Mouse (Mus musculus) limb, embryonic 10.5 days (tissue): ENCODE measurements at regions not wholly inside any gene's neighbourhood (a gene's known extent, or its start where the extent isn't known, plus 50 kb on each side); places are given as distances from the start of the nearest gene placed in this dataset.
A peak's percentile ranks its signal among the peaks of the same experiment; 100 is the strongest.

Experiments
- DNase-seq: peaks from one replicate; pipeline ENCODE4 v3.0.0-alpha.2; 2017; ENCODE audit warnings: low spot score
- H3K27ac ChIP-seq: fragments of 300-500 bp; sonication (generic); 2 replicates; pipeline ENCODE4 v1.5.1; 2016; ENCODE audit warnings: mild to moderate bottlenecking
- H3K27me3 ChIP-seq: fragments of 300-500 bp; sonication (generic); 2 replicates; pipeline ENCODE4 v1.6.1; 2016; ENCODE audit warnings: low read depth, mild to moderate bottlenecking; ENCODE audit not compliant: poor library complexity, severe bottlenecking
- H3K36me3 ChIP-seq: fragments of 300-500 bp; sonication (generic); 2 replicates; pipeline ENCODE4 v1.6.1; 2016; ENCODE audit warnings: mild to moderate bottlenecking, moderate library complexity
- H3K4me1 ChIP-seq: fragments of 300-500 bp; sonication (generic); 2 replicates; pipeline ENCODE4 v1.6.1; 2016
- H3K4me3 ChIP-seq: fragments of 300-500 bp; sonication (generic); 2 replicates; pipeline ENCODE4 v1.5.1; 2016; ENCODE audit warnings: mild to moderate bottlenecking, moderate library complexity
- H3K9me3 ChIP-seq: fragments of 300-500 bp; sonication (generic); replicated peaks from 2 replicates; pipeline ENCODE4 v1.6.1; 2016; ENCODE audit warnings: mild to moderate bottlenecking
- WGBS: fragments of 180-500 bp; shearing (Covaris S2); methylation state at CpG from one replicate; pipeline ENCODE4 v1.1.7; 2016; 5-methylcytosine and 5-hydroxymethylcytosine counted together

GRCm38 (mm10) chr2:160456681-160457080, 89.8 kb upstream of the Mafb start:
- Histone ChIP-seq H3K4me1 (peaks cover 8% of the 10 kb centered on the region), H3K9me3 (no peaks in the 10 kb centered on the region), H3K27me3 (peaks cover 4% of the 10 kb centered on the region; the same call in 1 of the 2 replicates), H3K36me3 (no peaks in the 10 kb centered on the region), H3K4me3 (no peak overlapping the region), H3K27ac (no peak overlapping the region)
- no peak for DNase-seq
- 87% methylated on average over 8 of the region's 8 CpGs for WGBS

- no peak overlapping the region for H3K27ac ChIP-seq
- WGBS = 85% methylated on average over 4 of the region's 4 CpGs
Measured at GRCm38 (mm10) chr2:160471561-160471960, 104.7 kb upstream of the Mafb start.

GRCm38 (mm10) chr2:160476181-160476580, 109.3 kb upstream of the Mafb start:
- Histone ChIP-seq H3K4me3 (no peak overlapping the region), H3K4me1 (peaks cover 37% of the 10 kb centered on the region), H3K9me3 (no peaks in the 10 kb centered on the region), H3K36me3 (no peaks in the 10 kb centered on the region), H3K27ac (no peak overlapping the region), H3K27me3 (0 out of 2 replicates have a peak, but pooled peaks cover 11% of the 10 kb centered on the region)
- DNase-seq = no peak
- 91% methylated on average over 3 of the region's 3 CpGs for WGBS

More at GRCm38 (mm10) chr2:160471561-160471960, 104.7 kb upstream of the Mafb start:
- Histone ChIP-seq H3K27me3 (peaks cover 16% of the 10 kb centered on the region; the same call in 1 of the 2 replicates), H3K9me3 (no peaks in the 10 kb centered on the region), H3K36me3 (no peaks in the 10 kb centered on the region), H3K4me1 (peaks cover 13% of the 10 kb centered on the region), H3K4me3 (no peak overlapping the region)
- DNase-seq = no peak

- H3K27ac ChIP-seq = peak overlapping the region; percentile 37; the same call in 1 of the 2 replicates
- WGBS = 44% methylated on average over 7 of the region's 7 CpGs
- peak; percentile 43 for DNase-seq
- no peaks in the 10 kb centered on the region for H3K9me3 ChIP-seq
- H3K4me1 ChIP-seq = peaks cover 27% of the 10 kb centered on the region
- H3K36me3 ChIP-seq = no peaks in the 10 kb centered on the region
- H3K4me3 ChIP-seq = no peak overlapping the region
- 0 out of 2 replicates have a peak, but pooled peaks cover 2% of the 10 kb centered on the region for H3K27me3 ChIP-seq
Measured at GRCm38 (mm10) chr2:160479240-160479639, 112.4 kb upstream of the Mafb start.

GRCm38 (mm10) chr2:160485097-160485496, 118.2 kb upstream of the Mafb start:
- no peaks in the 10 kb centered on the region for H3K36me3 ChIP-seq
- H3K27ac ChIP-seq = no peak overlapping the region
- no peak for DNase-seq
- 92% methylated on average over 5 of the region's 5 CpGs for WGBS
- no peaks in the 10 kb centered on the region for H3K9me3 ChIP-seq
- H3K27me3 ChIP-seq = peaks cover 3% of the 10 kb centered on the region; the same call in 1 of the 2 replicates
- H3K4me1 ChIP-seq = no peaks in the 10 kb centered on the region
- H3K4me3 ChIP-seq = no peak overlapping the region

GRCm38 (mm10) chr2:160485515-160485914, 118.7 kb upstream of the Mafb start:
- Histone ChIP-seq H3K27me3 (peaks cover 3% of the 10 kb centered on the region; the same call in 1 of the 2 replicates), H3K36me3 (no peaks in the 10 kb centered on the region), H3K4me3 (no peak overlapping the region), H3K9me3 (no peaks in the 10 kb centered on the region), H3K27ac (no peak overlapping the region), H3K4me1 (no peaks in the 10 kb centered on the region)
- WGBS = 78% methylated on average over 5 of the region's 5 CpGs
- no peak for DNase-seq

GRCm38 (mm10) chr2:160499726-160500125, 132.9 kb upstream of the Mafb start:
- 20% methylated on average over 1 of the region's 1 CpGs for WGBS

GRCm38 (mm10) chr2:160502901-160503300, 136.0 kb upstream of the Mafb start:
- H3K27me3 ChIP-seq = peaks cover 41% of the 10 kb centered on the region
- H3K9me3 ChIP-seq = no peaks in the 10 kb centered on the region
- H3K4me3 ChIP-seq = no peak overlapping the region
- peaks cover 30% of the 10 kb centered on the region for H3K4me1 ChIP-seq
- H3K27ac ChIP-seq = no peak overlapping the region
- H3K36me3 ChIP-seq = no peaks in the 10 kb centered on the region
- 79% methylated on average over 2 of the region's 2 CpGs for WGBS
- DNase-seq = no peak

More at GRCm38 (mm10) chr2:160499726-160500125, 132.9 kb upstream of the Mafb start:
- no peak for DNase-seq
- Histone ChIP-seq H3K27me3 (peaks cover 27% of the 10 kb centered on the region), H3K36me3 (no peaks in the 10 kb centered on the region), H3K4me3 (no peak overlapping the region), H3K27ac (no peak overlapping the region), H3K9me3 (no peaks in the 10 kb centered on the region), H3K4me1 (peaks cover 26% of the 10 kb centered on the region)

GRCm38 (mm10) chr2:160503597-160504393, 136.9 kb upstream of the Mafb start:
- H3K27me3 ChIP-seq = peaks cover 41% of the 10 kb centered on the region
- no peak for DNase-seq
- WGBS = 59% methylated on average over 16 of the region's 16 CpGs
- H3K4me3 ChIP-seq = no peak overlapping the region
- peaks cover 34% of the 10 kb centered on the region for H3K4me1 ChIP-seq
- no peaks in the 10 kb centered on the region for H3K9me3 ChIP-seq
- no peak overlapping the region for H3K27ac ChIP-seq
- no peaks in the 10 kb centered on the region for H3K36me3 ChIP-seq

- peaks cover 41% of the 10 kb centered on the region for H3K27me3 ChIP-seq
- no peak overlapping the region for H3K4me3 ChIP-seq
- DNase-seq = no peak
- H3K27ac ChIP-seq = no peak overlapping the region
- H3K36me3 ChIP-seq = no peaks in the 10 kb centered on the region
- H3K9me3 ChIP-seq = no peaks in the 10 kb centered on the region
- peaks cover 29% of the 10 kb centered on the region for H3K4me1 ChIP-seq
- WGBS = 82% methylated on average over 4 of the region's 4 CpGs
Measured at GRCm38 (mm10) chr2:160504394-160504657, 137.5 kb upstream of the Mafb start.

GRCm38 (mm10) chr2:160507371-160507770, 138.3 kb upstream of the Top1 start:
- 59% methylated on average over 9 of the region's 9 CpGs for WGBS
- DNase-seq = no peak
- Histone ChIP-seq H3K9me3 (no peaks in the 10 kb centered on the region), H3K27ac (no peak overlapping the region), H3K27me3 (peaks cover 37% of the 10 kb centered on the region), H3K4me1 (peaks cover 20% of the 10 kb centered on the region), H3K36me3 (no peaks in the 10 kb centered on the region), H3K4me3 (no peak overlapping the region)

GRCm38 (mm10) chr2:160507816-160508564, 137.7 kb upstream of the Top1 start:
- DNase-seq = no peak
- Histone ChIP-seq H3K9me3 (no peaks in the 10 kb centered on the region), H3K27ac (no peak overlapping the region), H3K27me3 (peaks cover 30% of the 10 kb centered on the region), H3K36me3 (no peaks in the 10 kb centered on the region), H3K4me1 (peaks cover 20% of the 10 kb centered on the region), H3K4me3 (no peak overlapping the region)
- 46% methylated on average over 22 of the region's 22 CpGs for WGBS

GRCm38 (mm10) chr2:160510159-160510558, 135.5 kb upstream of the Top1 start:
- H3K36me3 ChIP-seq = no peaks in the 10 kb centered on the region
- H3K4me3 ChIP-seq = no peak overlapping the region
- peaks cover 30% of the 10 kb centered on the region; the same call in 1 of the 2 replicates for H3K27me3 ChIP-seq
- peaks cover 7% of the 10 kb centered on the region for H3K4me1 ChIP-seq
- H3K9me3 ChIP-seq = no peaks in the 10 kb centered on the region
- WGBS = 82% methylated on average over 5 of the region's 5 CpGs
- no peak overlapping the region for H3K27ac ChIP-seq
- no peak for DNase-seq
